Mouse (Mus musculus) CH12.LX (cell line): ENCODE measurements at regions not wholly inside any gene's neighbourhood (a gene's known extent, or its start where the extent isn't known, plus 50 kb on each side); places are given as distances from the start of the nearest gene placed in this dataset.

Source experiments
- DNase-seq: peaks from one replicate; pipeline ENCODE4 v3.0.0-alpha.2; 2013; ENCODE audit errors: extremely low read depth
- H3K27ac ChIP-seq: 2 replicates; pipeline ENCODE4 v1.5.1; 2012; ENCODE audit warnings: low read depth, mild to moderate bottlenecking, control low read depth, moderate library complexity; ENCODE audit not compliant: insufficient read depth
- H3K27me3 ChIP-seq: replicated peaks from 2 replicates; pipeline ENCODE3; 2012; ENCODE audit warnings: inconsistent platforms
- H3K36me3 ChIP-seq, 2 experiments: replicated peaks in 1 of 2; 2 replicates each; pipeline versions ENCODE3 to v1.6.1; 2012; ENCODE audit warnings: inconsistent platforms in 1 of 2, low read length in 1 of 2, mild to moderate bottlenecking in 1 of 2, mixed read lengths in 1 of 2, moderate library complexity in 1 of 2; ENCODE audit not compliant: control insufficient read depth in 1 of 2, insufficient read depth in 1 of 2
- H3K4me1 ChIP-seq, 2 experiments: 2 replicates each; pipeline ENCODE4 v1.6.1; 2012; ENCODE audit warnings: inconsistent platforms in 1 of 2, moderate library complexity in 1 of 2; ENCODE audit not compliant: insufficient read depth in 2 of 2, control insufficient read depth in 1 of 2
- H3K4me2 ChIP-seq: 2 replicates; pipeline ENCODE4 v1.6.1; 2012; ENCODE audit warnings: low read depth, mild to moderate bottlenecking, control low read depth; ENCODE audit not compliant: poor library complexity, insufficient read depth, severe bottlenecking
- H3K4me3 ChIP-seq, 3 experiments: fragments of 150-350 bp in 1 of 3; sonication (generic) in 1 of 3; replicated peaks in 1 of 3; 2 replicates each; pipeline versions ENCODE3 to v1.5.1; 2011 to 2012; ENCODE audit warnings: low read depth in 2 of 3, low read length in 2 of 3, mild to moderate bottlenecking in 2 of 3, moderate library complexity in 2 of 3, control low read depth in 1 of 3, improper control_type of control experiment in 1 of 3, inconsistent platforms in 1 of 3, mixed read lengths in 1 of 3; ENCODE audit not compliant: poor library complexity in 1 of 3
- H3K79me2 ChIP-seq: replicated peaks from 2 replicates; pipeline ENCODE4 v1.6.1; 2012; ENCODE audit warnings: mild to moderate bottlenecking, moderate library complexity; ENCODE audit not compliant: control insufficient read depth, poor library complexity, insufficient read depth, severe bottlenecking; ENCODE audit errors: extremely low read depth
- H3K9ac ChIP-seq: 2 replicates; pipeline ENCODE4 v1.6.1; 2012; ENCODE audit warnings: low read depth, mild to moderate bottlenecking, control low read depth, moderate library complexity; ENCODE audit not compliant: insufficient read depth
- H3K9me3 ChIP-seq: replicated peaks from 2 replicates; pipeline ENCODE3; 2012; ENCODE audit warnings: low read length, inconsistent platforms, mixed read lengths
- BHLHE40 ChIP-seq: IDR thresholded peaks from 2 replicates; pipeline ENCODE4 v1.6.1; 2011; ENCODE audit warnings: mild to moderate bottlenecking, low read depth, low read length, improper control_type of control experiment
- CHD1 ChIP-seq: IDR thresholded peaks from 2 replicates; pipeline ENCODE4 v1.6.1; 2012; ENCODE audit warnings: low read depth, low read length, improper control_type of control experiment, inconsistent platforms
- CHD2 ChIP-seq: IDR thresholded peaks from 2 replicates; pipeline ENCODE4 v1.6.1; 2011; ENCODE audit warnings: low read length, improper control_type of control experiment
- CTCF ChIP-seq, 2 experiments: IDR thresholded peaks in 1 of 2; conservative IDR thresholded peaks in 1 of 2; 2 replicates each; pipeline ENCODE4 v1.5.1; 2011 to 2012; ENCODE audit warnings: low read depth in 2 of 2, low read length in 2 of 2, improper control_type of control experiment in 1 of 2, inconsistent platforms in 1 of 2, mild to moderate bottlenecking in 1 of 2, moderate library complexity in 1 of 2
- ELF1 ChIP-seq: IDR thresholded peaks from 2 replicates; pipeline ENCODE4 v1.6.1; 2014; ENCODE audit warnings: low read depth, mild to moderate bottlenecking, inconsistent platforms, low read length, improper control_type of control experiment
- ETS1 ChIP-seq: conservative IDR thresholded peaks from 2 replicates; pipeline ENCODE4 v1.6.1; 2012; ENCODE audit warnings: low read depth, mild to moderate bottlenecking, inconsistent platforms, low read length, improper control_type of control experiment, moderate library complexity
- HCFC1 ChIP-seq: IDR thresholded peaks from 2 replicates; pipeline ENCODE4 v1.6.1; 2012; ENCODE audit warnings: low read depth, mild to moderate bottlenecking, inconsistent platforms, low read length, improper control_type of control experiment
- IRF4 ChIP-seq: IDR thresholded peaks from 2 replicates; pipeline ENCODE4 v1.6.1; 2014; ENCODE audit warnings: low read depth, mild to moderate bottlenecking, inconsistent platforms, low read length, improper control_type of control experiment
- KAT2A ChIP-seq: IDR thresholded peaks from 2 replicates; pipeline ENCODE4 v1.6.1; 2012; ENCODE audit warnings: low read length, improper control_type of control experiment, inconsistent platforms; ENCODE audit not compliant: insufficient replicate concordance
- MAFK ChIP-seq: IDR thresholded peaks from 2 replicates; pipeline ENCODE4 v1.6.1; 2011; ENCODE audit warnings: low read length, improper control_type of control experiment; ENCODE audit not compliant: insufficient replicate concordance
- MXI1 ChIP-seq: IDR thresholded peaks from 2 replicates; pipeline ENCODE4 v1.6.1; 2011; ENCODE audit warnings: mild to moderate bottlenecking, low read depth, low read length, improper control_type of control experiment
- NELFE ChIP-seq: IDR thresholded peaks from 2 replicates; pipeline ENCODE4 v1.6.1; 2011; ENCODE audit warnings: low read depth, low read length, improper control_type of control experiment
- PAX5 ChIP-seq: IDR thresholded peaks from 2 replicates; pipeline ENCODE4 v1.6.1; 2012; ENCODE audit warnings: low read length, inconsistent platforms, mixed read lengths
- POLR2A ChIP-seq: IDR thresholded peaks from 2 replicates; pipeline ENCODE4 v1.6.1; 2011; ENCODE audit warnings: low read depth, mild to moderate bottlenecking, improper control_type of control experiment, low read length
- SMC3 ChIP-seq: IDR thresholded peaks from 2 replicates; pipeline ENCODE4 v1.6.1; 2011; ENCODE audit warnings: low read depth, low read length, improper control_type of control experiment
- TCF12 ChIP-seq: IDR thresholded peaks from 2 replicates; pipeline ENCODE4 v1.6.1; 2014; ENCODE audit warnings: low read depth, mild to moderate bottlenecking, inconsistent platforms, low read length, improper control_type of control experiment
- UBTF ChIP-seq: IDR thresholded peaks from 2 replicates; pipeline ENCODE4 v1.6.1; 2012; ENCODE audit warnings: low read depth, mild to moderate bottlenecking, inconsistent platforms, low read length, improper control_type of control experiment, moderate library complexity
- USF1 ChIP-seq: IDR thresholded peaks from 2 replicates; pipeline ENCODE4 v1.6.1; 2014; ENCODE audit warnings: low read depth, mild to moderate bottlenecking, inconsistent platforms, low read length, improper control_type of control experiment
- USF2 ChIP-seq: conservative IDR thresholded peaks from 2 replicates; pipeline ENCODE4 v1.6.1; 2011; ENCODE audit warnings: low read depth, low read length, improper control_type of control experiment
- ZC3H11A ChIP-seq: IDR thresholded peaks from 2 replicates; pipeline ENCODE4 v1.6.1; 2012; ENCODE audit warnings: low read depth, mild to moderate bottlenecking, inconsistent platforms, low read length, improper control_type of control experiment
- ZMIZ1 ChIP-seq: IDR thresholded peaks from 2 replicates; pipeline ENCODE4 v1.6.1; 2012; ENCODE audit warnings: low read depth, mild to moderate bottlenecking, inconsistent platforms, low read length, improper control_type of control experiment
- dilution Hi-C: fragments of 300-500 bp; cut with MboI; formaldehyde crosslinking; loops from 2 replicates; pipeline ENCODE4 v1.14.3; 2020; ENCODE audit warnings: low sequenced_read_pairs; ENCODE audit not compliant: extremely low pct_unique_long_range_greater_than_20kb, extremely low pct_ligation_motif_present
- in situ Hi-C: fragments of 300-500 bp; cut with MboI; formaldehyde crosslinking; loops from 3 replicates; pipeline ENCODE4 v1.14.3; 2019; ENCODE audit warnings: low sequenced_read_pairs, low pct_ligation_motif_present, low pct_unique_long_range_greater_than_20kb, mixed read lengths

DNA sequence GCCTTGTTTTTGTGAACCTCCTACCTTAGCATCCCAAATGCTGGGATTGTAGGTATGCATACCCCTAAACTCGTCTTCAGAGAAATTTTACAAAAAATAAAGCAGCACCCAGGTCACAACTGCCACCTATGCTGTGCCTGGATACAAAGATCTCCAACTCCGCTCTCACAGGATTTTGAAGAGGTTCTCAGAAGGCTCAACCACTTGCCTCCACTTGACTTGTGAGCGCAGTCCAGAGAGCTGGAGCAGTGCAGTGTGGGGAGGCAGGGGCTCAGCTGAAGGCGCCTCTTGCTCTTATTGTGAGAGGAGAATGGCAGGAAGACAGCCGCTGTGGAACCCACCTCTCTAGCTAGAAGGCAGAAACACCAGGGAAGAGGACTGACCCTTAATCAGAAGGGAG, 182.9 kb downstream of the Rap2a start:
- in situ Hi-C loops (no loop called here), dilution Hi-C loops (no loop called here)
- Histone ChIP-seq H3K36me3 (no peaks in the 10 kb centered on the region), H3K79me2 (no peaks in the 10 kb centered on the region), H3K9me3 (no peaks in the 10 kb centered on the region), H3K4me2 (no peak overlapping the region), H3K4me3 (no peak overlapping the region), H3K27ac (no peak overlapping the region), H3K27me3 (no peaks in the 10 kb centered on the region), H3K9ac (no peak overlapping the region), H3K4me1 (no peaks in the 10 kb centered on the region)
- DNase-seq = no peak
- TF ChIP-seq POLR2A = no peak
- no peak for TF ChIP-seq MXI1
- no peak for TF ChIP-seq USF1
- no peak for TF ChIP-seq IRF4
- no peak for TF ChIP-seq HCFC1
- TF ChIP-seq TCF12 = no peak
- TF ChIP-seq CHD2 = no peak
- no peak for TF ChIP-seq BHLHE40
- no peak for TF ChIP-seq ZMIZ1
- no peak for TF ChIP-seq SMC3
- no peak for TF ChIP-seq PAX5
- TF ChIP-seq UBTF = no peak
- no peak for TF ChIP-seq MAFK
- no peak for TF ChIP-seq ETS1
- no peak for TF ChIP-seq ZC3H11A
- TF ChIP-seq CTCF (conservative IDR thresholded peaks at IDR 0.05 in 1 of 2, IDR thresholded peaks at IDR 0.05 in 1 of 2; ENCODE audit: low read depth in 2 of 2, low read length in 2 of 2) = no peak
- no peak for TF ChIP-seq KAT2A

DNA sequence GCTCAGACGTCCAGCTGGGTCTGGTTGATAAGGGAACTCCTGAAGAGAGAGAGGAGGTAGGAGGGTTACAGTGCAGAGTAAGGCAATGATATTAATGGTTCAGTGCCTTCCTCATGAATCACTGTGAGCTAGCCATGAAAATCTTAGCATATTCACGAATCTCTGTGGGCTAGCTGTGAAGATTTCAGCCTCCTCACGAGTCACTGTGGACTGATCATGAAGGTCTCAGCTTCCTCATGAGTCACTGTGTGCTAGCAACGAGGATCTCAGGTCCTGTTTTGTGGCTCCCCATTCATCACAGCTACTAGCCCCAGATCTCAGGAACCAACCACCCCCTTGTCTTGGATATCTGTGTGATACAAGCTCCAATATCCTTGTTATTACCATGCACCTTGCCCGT, 191.4 kb downstream of the Rap2a start:
- dilution Hi-C loops = no loop called here

More for the DNA sequence above, 191.4 kb downstream of the Rap2a start:
- Histone ChIP-seq H3K36me3 (no peaks in the 10 kb centered on the region), H3K4me2 (no peak overlapping the region), H3K27me3 (no peaks in the 10 kb centered on the region), H3K4me3 (no peak overlapping the region), H3K4me1 (no peaks in the 10 kb centered on the region), H3K9ac (no peak overlapping the region), H3K9me3 (no peaks in the 10 kb centered on the region), H3K27ac (no peak overlapping the region), H3K79me2 (no peaks in the 10 kb centered on the region)
- DNase-seq = no peak
- TF ChIP-seq ZC3H11A = no peak
- no peak for TF ChIP-seq CHD1
- no peak for TF ChIP-seq ELF1
- TF ChIP-seq PAX5 = no peak
- TF ChIP-seq USF2 = no peak
- TF ChIP-seq CTCF (conservative IDR thresholded peaks at IDR 0.05 in 1 of 2, IDR thresholded peaks at IDR 0.05 in 1 of 2; ENCODE audit: low read depth in 2 of 2, low read length in 2 of 2) = no peak
- no peak for TF ChIP-seq NELFE
- in situ Hi-C loops = no loop called here
